Mouse (Mus musculus): ENCODE measurements around the gene Cabp4. TPM values are rescaled to one million over a fixed set of nuclear protein-coding genes. Genes with fewer than 3 reads are reported as not detected.

The Cabp4 gene
- not detected for total RNA-seq (2021)
- long read RNA-seq, experiment 1, result 0 reads
- long read RNA-seq, experiment 2, result 0 reads

GRCm38 (mm10) chr19:4143759-4144268 is at the start of gene Cabp4:
Gene Cabp4 (minus strand): TSS chr19:4144033.
- DNase-seq (ENCODE audit: low spot score in 2 of 2), result no peak

- DNase-seq (ENCODE audit: low spot score in 2 of 2), result no peak
These were observed 49.3 kb upstream of the Cabp4 start for GRCm38 (mm10) chr19:4193129-4193528.

- no peak for DNase-seq (ENCODE audit: low spot score in 2 of 2)
These were observed 48.6 kb upstream of the Cabp4 start for GRCm38 (mm10) chr19:4192251-4192985.

- peak; percentile 87 to 93 for DNase-seq (ENCODE audit: low spot score in 2 of 2)
These were observed 47.9 kb upstream of the Cabp4 start, which contains the start of gene Ppp1ca for GRCm38 (mm10) chr19:4191528-4192250. Gene Ppp1ca (plus strand): TSS chr19:4192065.

- no peak for DNase-seq (ENCODE audit: low spot score in 2 of 2)
These were observed 47.0 kb upstream of the Cabp4 start, which contains the start of gene Tbc1d10c for GRCm38 (mm10) chr19:4190831-4191334. Gene Tbc1d10c (minus strand): TSS chr19:4191284.

GRCm38 (mm10) chr19:4189051-4189620 is 45.3 kb upstream of the Cabp4 start:
- DNase-seq (ENCODE audit: low spot score in 2 of 2), result no peak

- no peak for DNase-seq (ENCODE audit: low spot score in 2 of 2)
These were observed 43.5 kb upstream of the Cabp4 start for GRCm38 (mm10) chr19:4187303-4187702.

- DNase-seq (ENCODE audit: low spot score in 2 of 2), result no peak
These were observed 41.4 kb upstream of the Cabp4 start for GRCm38 (mm10) chr19:4184976-4185975.

- no peak for DNase-seq (ENCODE audit: low spot score in 2 of 2)
These were observed 39.9 kb upstream of the Cabp4 start for GRCm38 (mm10) chr19:4183689-4184088.

- peak in 1 of 2 experiments; percentile 76 for DNase-seq (ENCODE audit: low spot score in 2 of 2)
These were observed 38.1 kb upstream of the Cabp4 start for GRCm38 (mm10) chr19:4181892-4182291.

- no peak for DNase-seq (ENCODE audit: low spot score in 2 of 2)
These were observed 36.6 kb upstream of the Cabp4 start for GRCm38 (mm10) chr19:4180411-4180810.

GRCm38 (mm10) chr19:4175368-4175947 is 31.6 kb upstream of the Cabp4 start, which contains the start of gene Carns1:
Gene Carns1 (minus strand): TSS chr19:4175479.
- DNase-seq (ENCODE audit: low spot score in 2 of 2), result no peak

GRCm38 (mm10) chr19:4172925-4173324 is 29.1 kb upstream of the Cabp4 start:
- no peak for DNase-seq (ENCODE audit: low spot score in 2 of 2)

GRCm38 (mm10) chr19:4171393-4172290 is 27.8 kb upstream of the Cabp4 start:
- DNase-seq (ENCODE audit: low spot score in 2 of 2), result no peak

- no peak for DNase-seq (ENCODE audit: low spot score in 2 of 2)
These were observed 27.0 kb upstream of the Cabp4 start for GRCm38 (mm10) chr19:4170723-4171392.

GRCm38 (mm10) chr19:4169810-4170209 is 26.0 kb upstream of the Cabp4 start:
- DNase-seq (ENCODE audit: low spot score in 2 of 2), result no peak

GRCm38 (mm10) chr19:4169378-4169784 is 25.5 kb upstream of the Cabp4 start:
- DNase-seq (ENCODE audit: low spot score in 2 of 2), result peak; percentile 100
